Mouse (Mus musculus): ENCODE measurements around the gene Olfr1122. TPM values are rescaled to one million over a fixed set of nuclear protein-coding genes. Genes with fewer than 3 reads are reported as not detected.
"Not testable (repeated sequence)": the region's sequence is repeated elsewhere in the genome, so short reads cannot be mapped to it uniquely, and the experiment has no call there.

Gene Olfr1122
- not detected in 2 replicates for polyA plus RNA-seq (2012; rRNA removed)

DNA sequence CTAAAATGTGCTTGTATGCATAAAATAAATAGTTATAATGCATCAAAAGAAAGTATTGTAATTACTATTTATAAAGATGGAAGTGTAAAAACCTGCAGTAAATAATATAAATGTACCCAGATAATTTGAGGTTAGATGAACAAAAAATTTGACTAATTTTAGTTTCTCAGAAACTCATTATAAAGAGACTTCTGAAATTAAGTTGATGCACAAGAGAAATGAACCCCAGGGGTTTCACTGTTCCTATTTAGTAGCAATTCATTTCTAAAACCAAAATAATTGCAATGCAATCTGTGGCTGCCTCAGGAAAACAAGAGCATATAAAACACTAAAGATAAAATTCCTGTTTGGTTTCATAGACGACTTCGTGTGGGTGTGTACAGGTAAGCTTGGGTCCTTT is at the start of gene Olfr1122:
Gene Olfr1122, plus strand, starts transcription at position 301 of the 400 bp plus-strand sequence.
- no peak for DNase-seq (ENCODE audit: low spot score)

DNA sequence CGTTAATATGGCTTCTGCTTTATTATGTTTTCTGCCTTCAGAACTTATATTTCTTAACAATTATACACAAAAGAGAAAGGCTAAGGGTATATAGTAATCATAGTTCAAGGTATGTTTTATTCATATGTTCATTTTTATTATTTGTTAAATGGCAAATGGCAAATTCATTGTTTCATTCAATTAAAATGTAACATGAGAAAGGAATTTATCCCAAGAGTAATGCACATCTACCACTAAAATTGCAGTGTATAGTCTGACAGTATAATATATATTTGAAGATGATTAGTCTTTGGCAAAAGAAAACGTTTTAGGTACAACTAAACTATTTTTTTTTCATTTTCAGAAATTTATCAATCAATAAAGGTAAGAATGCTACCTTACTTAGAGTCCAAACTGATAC is 31.1 kb upstream of the Olfr1122 start, which contains the start of gene Olfr1120:
Gene Olfr1120, plus strand, starts transcription at position 301 of the 400 bp plus-strand sequence.
- no peak for DNase-seq (ENCODE audit: low spot score)

- not testable (repeated sequence) for DNase-seq (ENCODE audit: low spot score)
Observed at GRCm38 (mm10) chr2:87360121-87360520, 25.5 kb upstream of the Olfr1122 start.

DNA sequence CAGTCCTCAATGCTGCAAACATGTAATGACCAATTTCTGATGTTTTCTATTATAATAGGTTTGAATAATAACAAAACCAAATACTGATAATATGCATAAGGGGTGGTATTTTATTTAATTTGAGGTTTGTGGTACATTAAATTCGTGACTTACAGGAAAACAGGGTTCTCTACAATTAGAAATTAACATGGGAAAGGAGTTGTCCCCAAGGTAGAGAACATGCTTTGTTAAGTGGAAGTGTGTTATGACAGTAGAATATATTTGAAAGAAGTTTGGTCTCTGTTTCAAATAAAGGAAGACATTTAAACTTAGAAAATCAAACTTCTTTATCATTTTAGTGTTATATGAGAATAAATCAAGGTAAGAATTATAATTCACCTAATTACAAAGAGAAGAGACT is 16.1 kb upstream of the Olfr1122 start, which contains the start of gene Olfr1121:
Gene Olfr1121, plus strand, starts transcription at position 301 of the 400 bp plus-strand sequence.
- DNase-seq (ENCODE audit: low spot score): no peak

DNA sequence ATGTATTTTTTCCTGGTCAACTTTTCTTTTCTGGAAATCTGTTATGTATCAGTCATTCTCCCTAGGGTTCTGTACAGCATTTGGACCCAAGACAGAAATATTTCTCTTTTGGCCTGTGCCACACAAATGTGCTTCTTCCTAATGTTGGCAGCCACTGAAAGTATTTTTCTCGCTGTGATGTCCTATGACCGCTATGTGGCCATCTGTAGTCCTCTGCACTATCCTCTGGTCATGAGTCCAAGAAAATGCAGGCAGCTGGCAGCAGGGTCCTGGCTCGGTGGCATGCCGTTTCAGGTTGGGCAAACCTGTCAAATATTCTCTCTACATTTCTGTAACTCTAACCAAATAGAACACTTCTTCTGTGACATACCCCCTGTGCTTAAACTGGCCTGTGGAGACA is 13.9 kb upstream of the Olfr1122 start:
- no peak for DNase-seq (ENCODE audit: low spot score)

DNA sequence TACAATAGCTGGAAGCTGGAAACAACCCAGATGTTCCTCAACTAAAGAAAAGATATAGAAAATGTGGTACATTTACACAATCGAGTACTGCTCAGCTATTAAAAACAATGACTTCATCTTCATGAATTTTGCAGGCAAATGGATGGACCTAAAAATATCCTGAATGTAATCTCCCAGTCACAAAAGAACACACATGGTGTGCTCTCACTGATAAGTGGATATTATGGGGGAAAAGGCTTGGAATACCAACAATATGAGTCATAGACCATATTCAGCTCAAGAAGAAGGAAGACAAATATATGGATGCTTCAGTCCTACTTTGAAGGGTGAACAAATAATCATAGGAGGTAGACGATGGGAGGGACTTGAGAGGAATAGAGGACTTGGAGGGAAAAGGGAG is 1.7 kb upstream of the Olfr1122 start:
- no peak for DNase-seq (ENCODE audit: low spot score)

DNA sequence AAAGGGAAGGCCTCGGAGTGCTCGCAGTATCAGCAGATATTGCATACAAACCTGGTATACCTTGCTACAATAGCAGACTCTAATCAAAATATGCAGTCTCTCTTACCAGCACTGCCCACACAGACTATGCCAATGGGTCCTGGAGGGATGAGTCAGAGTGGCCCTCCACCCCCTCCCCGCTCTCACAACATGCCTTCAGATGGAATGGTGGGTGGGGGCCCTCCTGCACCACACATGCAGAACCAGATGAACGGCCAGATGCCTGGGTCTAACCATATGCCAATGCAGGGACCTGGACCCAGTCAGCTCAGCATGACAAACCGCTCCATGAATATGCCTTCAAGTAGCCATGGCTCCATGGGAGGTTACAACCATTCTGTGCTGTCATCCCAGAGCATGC is 8.0 kb downstream of the Olfr1122 start:
- DNase-seq (ENCODE audit: low spot score): not testable (repeated sequence)

DNA sequence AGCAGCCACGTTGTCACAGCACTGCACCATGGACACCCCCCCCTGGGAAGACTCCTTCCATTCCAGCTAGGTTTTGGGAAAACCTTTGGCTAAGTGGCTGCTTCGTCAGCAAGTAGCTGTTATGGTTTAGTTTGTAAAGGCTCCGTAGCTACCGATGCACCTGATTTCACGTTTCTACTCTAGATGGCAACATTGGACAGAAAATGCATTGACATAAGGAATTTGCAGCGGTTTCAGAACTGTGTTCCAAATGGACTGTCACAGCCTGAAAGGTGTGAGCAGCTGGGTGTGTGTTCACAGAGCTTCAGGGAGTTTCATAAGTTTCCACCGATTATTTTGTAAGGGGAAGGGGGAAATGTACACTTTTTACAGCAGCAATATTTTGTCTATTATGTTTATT is 9.0 kb downstream of the Olfr1122 start:
- DNase-seq (ENCODE audit: low spot score): not testable (repeated sequence)

GRCm38 (mm10) chr2:87416335-87416734 is 30.7 kb downstream of the Olfr1122 start, which contains the start of gene Olfr1123:
TSS of gene Olfr1123 (plus strand) at chr2:87416635.
- DNase-seq (ENCODE audit: low spot score): no peak

GRCm38 (mm10) chr2:87429975-87430374 is 44.3 kb downstream of the Olfr1122 start, which contains the start of gene Olfr1124:
TSS of gene Olfr1124 (plus strand) at chr2:87430275.
- DNase-seq (ENCODE audit: low spot score): no peak

GRCm38 (mm10) chr2:87437731-87438130 is 52.1 kb downstream of the Olfr1122 start:
- no peak for DNase-seq (ENCODE audit: low spot score)

Other genes with a start within 250 kb of the Olfr1122 start
- not detected in 2 replicates for gene Olfr1110, start 245.5 kb upstream of the Olfr1122 start, polyA plus RNA-seq (2012; rRNA removed)
- not detected in 2 replicates for gene Olfr1111, start 233.2 kb upstream of the Olfr1122 start, polyA plus RNA-seq (2012; rRNA removed)
- not detected in 2 replicates for gene Olfr1112, start 198.1 kb upstream of the Olfr1122 start, polyA plus RNA-seq (2012; rRNA removed)
- not detected in 2 replicates for gene Olfr1113, start 176.9 kb upstream of the Olfr1122 start, polyA plus RNA-seq (2012; rRNA removed)
- not detected in 2 replicates for gene Olfr1115, start 137.8 kb upstream of the Olfr1122 start, polyA plus RNA-seq (2012; rRNA removed)
- gene Olfr1116, start 118.3 kb upstream of the Olfr1122 start, polyA plus RNA-seq (2012; rRNA removed): not detected in 2 replicates
- not detected in 2 replicates for gene Olfr1118, start 78.3 kb upstream of the Olfr1122 start, polyA plus RNA-seq (2012; rRNA removed)
- not detected in 2 replicates for gene Olfr1120, start 31.0 kb upstream of the Olfr1122 start, polyA plus RNA-seq (2012; rRNA removed)
- not detected in 2 replicates for gene Olfr1121, start 16.0 kb upstream of the Olfr1122 start, polyA plus RNA-seq (2012; rRNA removed)
- gene Olfr1123, start 30.8 kb downstream of the Olfr1122 start, polyA plus RNA-seq (2012; rRNA removed): not detected in 2 replicates
- not detected in 2 replicates for gene Olfr1124, start 44.4 kb downstream of the Olfr1122 start, polyA plus RNA-seq (2012; rRNA removed)
- gene Olfr1126, start 68.1 kb downstream of the Olfr1122 start, polyA plus RNA-seq (2012; rRNA removed): not detected in 2 replicates
- gene Pramel7, start 111.2 kb downstream of the Olfr1122 start, polyA plus RNA-seq (2012; rRNA removed): not detected in 2 replicates
- not detected in 2 replicates for gene Pramel6, start 120.7 kb downstream of the Olfr1122 start, polyA plus RNA-seq (2012; rRNA removed)
- not detected in 2 replicates for gene Olfr153, start 145.9 kb downstream of the Olfr1122 start, polyA plus RNA-seq (2012; rRNA removed)
- gene Olfr1128, start 159.7 kb downstream of the Olfr1122 start, polyA plus RNA-seq (2012; rRNA removed): not detected in 2 replicates
- not detected in 2 replicates for gene Olfr1129, start 188.1 kb downstream of the Olfr1122 start, polyA plus RNA-seq (2012; rRNA removed)
- gene Olfr1130, start 220.4 kb downstream of the Olfr1122 start, polyA plus RNA-seq (2012; rRNA removed): not detected in 2 replicates
- gene Olfr1131, start 241.3 kb downstream of the Olfr1122 start, polyA plus RNA-seq (2012; rRNA removed): not detected in 2 replicates

All from urinary bladder, adult 2 months (tissue).